Mouse (Mus musculus): ENCODE measurements at regions not wholly inside any gene's neighbourhood (a gene's known extent, or its start where the extent isn't known, plus 50 kb on each side); places are given as distances from the start of the nearest gene placed in this dataset.

DNA sequence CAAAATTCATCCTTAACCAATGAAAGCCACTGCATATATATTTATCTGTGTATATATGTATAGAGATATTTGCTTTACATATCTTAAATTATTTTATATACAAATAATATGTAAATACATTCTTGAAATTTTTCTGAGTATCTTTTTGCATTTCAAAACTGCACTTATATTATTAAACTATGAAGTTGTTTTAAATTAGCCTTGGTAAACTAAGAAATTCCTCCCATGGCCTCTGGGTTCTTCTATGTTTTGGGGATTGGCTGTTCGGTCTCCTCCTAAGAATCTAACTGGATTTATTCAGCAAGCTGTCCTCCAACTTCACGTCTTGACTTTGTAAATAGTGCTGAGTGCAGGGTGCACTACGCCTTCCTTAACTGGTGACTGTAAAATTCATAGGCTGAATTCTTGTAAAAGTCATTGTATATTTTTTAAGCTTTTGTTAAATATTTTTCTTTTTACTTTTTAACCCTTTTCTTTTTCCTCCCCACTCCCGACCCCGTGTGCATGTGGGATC lies 249.6 kb upstream of the Nfe2l3 start:
- no peak overlapping the region for H3K4me3 ChIP-seq (replicated peaks; ENCODE audit: low read length)
- no peak overlapping the region for H3K9ac ChIP-seq (ENCODE audit: low read depth, low read length, severe bottlenecking)
- 21% methylated on average over 5 of the region's 5 CpGs for WGBS
- no peak for TF ChIP-seq POLR2A (IDR thresholded peaks at IDR 0.05; ENCODE audit: borderline replicate concordance, extremely low read depth, insufficient read depth, insufficient read length)
- DNase-seq (ENCODE audit: low spot score) = no peak
- H3K27ac ChIP-seq (replicated peaks; ENCODE audit: low read depth, low read length) = 0 out of 2 replicates have a peak overlapping the region, but pooled peaks have one; percentile 39
- H3K9me3 ChIP-seq (ENCODE audit: control insufficient read depth, low read length) = no peaks in the 10 kb centered on the region
- H3K4me2 ChIP-seq (replicated peaks; ENCODE audit: low read depth, low read length, severe bottlenecking) = no peak overlapping the region
- H3K4me1 ChIP-seq (ENCODE audit: control insufficient read depth, insufficient read depth, low read length) = peaks cover 16% of the 10 kb centered on the region; the same call in 1 of the 2 replicates
- no peak for ATAC-seq (ENCODE audit: low FRiP score, low read depth)
- no peaks in the 10 kb centered on the region for H3K36me3 ChIP-seq (ENCODE audit: control insufficient read depth, insufficient read depth, low read length)
- peaks cover 20% of the 10 kb centered on the region; the same call in 1 of the 2 replicates for H3K27me3 ChIP-seq (ENCODE audit: control insufficient read depth, insufficient read depth, low read length)

DNA sequence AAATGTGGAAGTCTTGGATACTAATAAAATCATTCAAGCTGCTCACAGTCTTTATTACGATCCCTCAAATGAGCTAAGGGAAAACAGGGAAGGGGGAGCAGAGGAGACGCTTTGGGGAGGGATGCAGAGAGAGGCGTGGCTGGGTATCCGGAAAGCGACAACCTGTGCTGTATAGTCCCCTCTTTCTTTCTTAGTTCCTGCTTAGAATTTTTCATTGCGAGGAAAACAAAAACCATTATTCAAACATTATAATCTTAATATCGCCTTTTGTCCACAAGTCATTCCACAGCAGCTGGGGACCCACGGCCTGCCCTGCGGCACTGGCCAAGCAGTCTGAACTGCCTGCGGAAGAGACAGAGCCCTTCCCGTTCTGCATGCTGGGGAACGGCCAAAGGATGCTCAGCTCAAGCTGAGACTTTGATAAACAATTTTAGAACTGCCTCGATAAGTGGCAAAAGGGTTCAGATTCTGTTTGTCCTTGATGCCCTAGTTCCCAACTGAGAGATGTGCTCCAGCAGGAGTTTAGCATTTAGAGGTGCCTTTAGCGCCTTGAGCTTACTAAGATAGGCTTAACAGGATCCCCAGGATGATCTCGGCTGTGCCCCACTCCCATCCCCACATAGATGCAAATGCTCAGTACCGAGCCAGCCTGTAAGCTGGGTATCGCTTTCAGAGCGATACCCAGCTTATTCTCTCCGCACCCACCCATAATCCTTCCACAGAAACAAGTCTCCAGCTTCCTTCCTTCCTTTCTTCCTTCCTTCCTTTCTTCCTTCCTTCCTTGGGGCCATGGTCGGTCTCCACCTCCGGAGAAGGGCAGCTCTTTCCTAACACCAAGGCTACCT lies 248.7 kb upstream of the Nfe2l3 start:
- no peak for TF ChIP-seq POLR2A (IDR thresholded peaks at IDR 0.05; ENCODE audit: borderline replicate concordance, extremely low read depth, insufficient read depth, insufficient read length)
- ATAC-seq (ENCODE audit: low FRiP score, low read depth) (no peak), DNase-seq (ENCODE audit: low spot score) (no peak)
- peak overlapping the region; percentile 17; the same call in 1 of the 2 replicates for H3K9ac ChIP-seq (ENCODE audit: low read depth, low read length, severe bottlenecking)
- WGBS = 4% methylated on average over 21 of the region's 21 CpGs
- peak overlapping the region; percentile 26 for H3K27ac ChIP-seq (replicated peaks; ENCODE audit: low read depth, low read length)
- no peaks in the 10 kb centered on the region for H3K36me3 ChIP-seq (ENCODE audit: control insufficient read depth, insufficient read depth, low read length)
- peaks cover 24% of the 10 kb centered on the region for H3K27me3 ChIP-seq (ENCODE audit: control insufficient read depth, insufficient read depth, low read length)
- peak overlapping the region; percentile 37 for H3K4me2 ChIP-seq (replicated peaks; ENCODE audit: low read depth, low read length, severe bottlenecking)
- H3K4me1 ChIP-seq (ENCODE audit: control insufficient read depth, insufficient read depth, low read length) = peaks cover 16% of the 10 kb centered on the region; the same call in 1 of the 2 replicates
- H3K4me3 ChIP-seq (replicated peaks; ENCODE audit: low read length) = no peak overlapping the region; the same call in 1 of the 2 replicates
- no peaks in the 10 kb centered on the region for H3K9me3 ChIP-seq (ENCODE audit: control insufficient read depth, low read length)

DNA sequence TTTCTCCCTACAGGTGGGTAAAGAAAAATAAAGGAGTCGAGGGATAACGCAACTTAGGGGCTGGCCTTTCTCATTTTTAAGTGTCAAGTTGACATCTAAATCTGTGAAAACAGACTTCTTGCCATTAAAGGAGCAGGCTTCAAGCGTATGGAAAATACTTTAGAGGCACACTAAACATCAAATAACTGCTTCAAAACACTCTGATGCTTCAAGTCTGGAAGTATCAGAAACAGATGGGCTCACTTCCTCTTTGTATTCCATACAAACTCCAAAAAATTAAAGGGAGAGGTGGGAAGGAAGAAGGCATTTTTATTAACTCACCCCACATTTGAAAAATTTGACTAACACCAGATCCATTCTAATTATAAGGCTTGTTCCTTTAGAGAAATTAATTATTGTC lies 248.0 kb upstream of the Nfe2l3 start:
- H3K9ac ChIP-seq (ENCODE audit: low read depth, low read length, severe bottlenecking) = no peak overlapping the region
- WGBS = 6% methylated on average over 3 of the region's 3 CpGs
- no peak for DNase-seq (ENCODE audit: low spot score)
- H3K4me3 ChIP-seq (replicated peaks; ENCODE audit: low read length) = no peak overlapping the region; the same call in 1 of the 2 replicates
- H3K4me1 ChIP-seq (ENCODE audit: control insufficient read depth, insufficient read depth, low read length) = peaks cover 16% of the 10 kb centered on the region; the same call in 1 of the 2 replicates
- no peaks in the 10 kb centered on the region for H3K36me3 ChIP-seq (ENCODE audit: control insufficient read depth, insufficient read depth, low read length)
- peaks cover 24% of the 10 kb centered on the region for H3K27me3 ChIP-seq (ENCODE audit: control insufficient read depth, insufficient read depth, low read length)
- no peaks in the 10 kb centered on the region for H3K9me3 ChIP-seq (ENCODE audit: control insufficient read depth, low read length)
- no peak for ATAC-seq (ENCODE audit: low FRiP score, low read depth)
- H3K27ac ChIP-seq (replicated peaks; ENCODE audit: low read depth, low read length) = peak overlapping the region; percentile 26
- peak overlapping the region; percentile 37 for H3K4me2 ChIP-seq (replicated peaks; ENCODE audit: low read depth, low read length, severe bottlenecking)
- no peak for TF ChIP-seq POLR2A (IDR thresholded peaks at IDR 0.05; ENCODE audit: borderline replicate concordance, extremely low read depth, insufficient read depth, insufficient read length)

DNA sequence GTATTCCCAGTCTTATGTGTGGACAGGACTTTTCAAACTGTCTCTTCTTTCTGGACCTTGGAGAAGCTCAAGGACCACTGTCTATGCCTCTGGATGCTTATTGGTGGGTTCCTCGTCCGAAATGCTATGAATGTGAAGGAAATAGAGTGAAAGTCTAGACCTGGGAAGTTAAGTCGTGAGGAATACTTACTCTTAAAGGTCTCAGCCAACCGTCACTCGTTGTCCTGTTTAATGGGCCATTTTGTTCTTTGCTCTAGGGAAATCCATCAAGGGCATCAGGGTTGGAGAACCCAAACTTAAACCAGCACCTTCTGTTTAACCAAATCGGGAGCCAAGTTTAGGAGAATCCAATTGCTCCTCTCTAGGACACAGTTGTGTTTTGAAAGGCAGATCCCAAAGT lies 247.3 kb upstream of the Nfe2l3 start:
- no peak overlapping the region for H3K9ac ChIP-seq (ENCODE audit: low read depth, low read length, severe bottlenecking)
- peaks cover 16% of the 10 kb centered on the region; the same call in 1 of the 2 replicates for H3K4me1 ChIP-seq (ENCODE audit: control insufficient read depth, insufficient read depth, low read length)
- DNase-seq (ENCODE audit: low spot score) (no peak), ATAC-seq (ENCODE audit: low FRiP score, low read depth) (no peak)
- no peak for TF ChIP-seq POLR2A (IDR thresholded peaks at IDR 0.05; ENCODE audit: borderline replicate concordance, extremely low read depth, insufficient read depth, insufficient read length)
- 0 out of 2 replicates have a peak overlapping the region, but pooled peaks have one; percentile 19 for H3K27ac ChIP-seq (replicated peaks; ENCODE audit: low read depth, low read length)
- 0 out of 2 replicates have a peak overlapping the region, but pooled peaks have one; percentile 19 for H3K4me2 ChIP-seq (replicated peaks; ENCODE audit: low read depth, low read length, severe bottlenecking)
- no peak overlapping the region; the same call in 1 of the 2 replicates for H3K4me3 ChIP-seq (replicated peaks; ENCODE audit: low read length)
- no peaks in the 10 kb centered on the region for H3K9me3 ChIP-seq (ENCODE audit: control insufficient read depth, low read length)
- no peaks in the 10 kb centered on the region for H3K36me3 ChIP-seq (ENCODE audit: control insufficient read depth, insufficient read depth, low read length)
- peaks cover 19% of the 10 kb centered on the region for H3K27me3 ChIP-seq (ENCODE audit: control insufficient read depth, insufficient read depth, low read length)
- WGBS = 19% methylated on average over 6 of the region's 6 CpGs

DNA sequence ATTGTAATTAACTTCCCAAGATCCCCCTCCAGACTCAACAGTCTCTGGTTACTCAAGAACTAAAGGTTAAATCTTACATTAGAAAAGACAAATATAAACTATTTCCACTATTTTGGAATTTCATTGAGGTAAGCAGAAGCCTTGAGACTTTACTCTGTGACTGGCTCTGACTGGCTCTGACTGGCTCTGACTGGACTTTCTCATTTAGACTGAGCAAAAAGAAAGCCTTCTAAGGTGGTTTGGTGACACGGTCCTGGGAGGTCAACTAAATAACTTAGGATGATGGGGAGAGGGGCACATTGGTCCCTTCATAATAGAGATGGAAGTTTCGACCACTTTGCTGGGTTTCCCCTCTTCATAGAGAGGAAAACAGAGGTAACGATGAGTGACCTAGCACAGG lies 243.3 kb upstream of the Nfe2l3 start:
- H3K9me3 ChIP-seq (ENCODE audit: control insufficient read depth, low read length) = no peaks in the 10 kb centered on the region
- H3K36me3 ChIP-seq (ENCODE audit: control insufficient read depth, insufficient read depth, low read length) = no peaks in the 10 kb centered on the region
- DNase-seq (ENCODE audit: low spot score) (no peak), ATAC-seq (ENCODE audit: low FRiP score, low read depth) (no peak)
- H3K4me2 ChIP-seq (replicated peaks; ENCODE audit: low read depth, low read length, severe bottlenecking) = no peak overlapping the region
- no peak overlapping the region for H3K4me3 ChIP-seq (replicated peaks; ENCODE audit: low read length)
- 78% methylated on average over 3 of the region's 3 CpGs for WGBS
- H3K4me1 ChIP-seq (ENCODE audit: control insufficient read depth, insufficient read depth, low read length) = peaks cover 14% of the 10 kb centered on the region
- H3K27me3 ChIP-seq (ENCODE audit: control insufficient read depth, insufficient read depth, low read length) = peaks cover 16% of the 10 kb centered on the region
- no peak overlapping the region for H3K9ac ChIP-seq (ENCODE audit: low read depth, low read length, severe bottlenecking)
- TF ChIP-seq POLR2A (IDR thresholded peaks at IDR 0.05; ENCODE audit: borderline replicate concordance, extremely low read depth, insufficient read depth, insufficient read length) = no peak
- no peak overlapping the region for H3K27ac ChIP-seq (replicated peaks; ENCODE audit: low read depth, low read length)

Measured in limb, embryonic 14.5 days (tissue).